Mouse (Mus musculus) retina, postnatal 1 day (tissue): Measurements from ENCODE around the gene Ltbp3.

ENCODE experiments used
- DNase-seq: peaks from one replicate; pipeline ENCODE4 v3.0.0-alpha.2; 2012

Ltbp3 gene

DNA sequence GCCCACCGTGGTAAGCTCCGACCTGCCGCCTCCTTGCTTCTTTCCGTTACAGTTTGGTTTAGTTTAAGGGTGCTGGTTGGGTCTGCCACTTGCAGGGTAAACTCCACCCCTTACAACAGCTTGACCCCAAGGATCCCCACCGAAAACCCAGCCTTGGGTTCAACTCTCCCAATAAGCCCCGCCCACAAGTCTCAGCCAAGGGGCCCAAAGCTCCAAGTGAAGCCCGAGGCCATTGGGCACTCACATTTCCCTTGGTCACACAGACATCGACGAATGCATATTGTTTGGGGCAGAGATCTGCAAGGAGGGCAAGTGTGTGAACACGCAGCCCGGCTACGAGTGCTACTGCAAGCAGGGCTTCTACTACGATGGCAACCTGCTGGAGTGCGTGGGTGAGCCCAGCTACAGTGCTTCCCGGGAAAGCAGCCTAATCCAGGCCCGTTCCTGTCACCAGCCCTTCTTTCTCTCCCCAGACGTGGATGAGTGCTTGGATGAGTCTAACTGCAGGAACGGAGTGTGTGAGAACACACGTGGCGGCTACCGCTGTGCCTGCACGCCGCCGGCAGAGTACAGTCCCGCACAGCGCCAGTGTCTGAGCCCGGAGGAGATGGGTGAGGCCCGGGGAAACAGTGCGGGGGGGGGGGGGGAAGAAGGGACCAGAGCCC, 15.7 kb downstream of the Ltbp3 start:
- peak; percentile 48 for DNase-seq

DNA sequence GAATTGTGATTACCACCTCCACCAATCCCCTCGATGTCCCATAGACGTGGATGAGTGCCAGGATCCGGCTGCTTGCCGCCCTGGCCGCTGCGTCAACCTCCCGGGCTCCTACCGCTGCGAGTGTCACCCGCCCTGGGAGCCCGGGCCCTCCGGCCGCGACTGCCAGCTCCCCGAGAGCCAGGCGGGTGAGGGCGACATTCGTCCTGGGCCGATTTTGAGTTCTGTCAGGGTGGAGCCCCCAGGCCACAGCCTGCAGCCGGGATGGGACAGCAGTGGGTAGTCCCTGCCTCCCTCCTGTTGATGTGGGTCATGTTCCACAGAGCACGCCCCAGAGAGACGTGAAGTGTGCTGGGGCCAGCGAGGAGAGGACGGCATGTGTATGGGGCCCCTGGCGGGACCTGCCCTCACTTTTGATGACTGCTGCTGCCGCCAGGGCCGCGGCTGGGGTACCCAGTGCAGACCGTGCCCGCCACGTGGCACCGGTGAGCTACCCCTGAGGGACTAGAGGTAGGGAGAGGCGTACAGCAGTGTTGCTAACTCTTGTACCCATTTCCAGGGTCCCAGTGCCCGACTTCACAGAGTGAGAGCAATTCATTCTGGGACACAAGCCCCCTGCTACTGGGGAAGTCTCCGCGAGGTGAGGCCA, 16.4 kb downstream of the Ltbp3 start:
- peak; percentile 44 for DNase-seq

- no peak for DNase-seq
Measured at GRCm38 (mm10) chr19:5758878-5759403, 18.2 kb downstream of the Ltbp3 start.

DNA sequence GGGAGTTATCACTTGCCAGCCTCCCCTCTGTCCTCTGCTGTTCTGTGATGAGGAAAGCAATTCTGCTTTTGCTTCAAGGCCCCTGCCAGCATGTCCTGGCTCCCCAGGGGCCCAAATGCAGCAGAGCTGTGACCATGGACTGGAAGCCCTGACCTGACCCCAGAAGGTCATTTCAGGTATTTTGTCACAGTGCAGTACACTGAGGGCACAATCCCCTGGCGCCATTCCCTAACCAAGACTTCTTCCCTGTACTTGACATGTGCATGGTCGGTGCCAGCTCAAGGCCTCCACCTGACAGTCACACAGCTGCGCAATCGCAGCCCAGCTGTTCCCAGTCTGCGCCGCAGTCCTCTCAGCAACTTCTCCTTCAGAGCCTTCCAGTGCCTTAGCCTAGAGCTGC, 22.5 kb downstream of the Ltbp3 start:
- no peak for DNase-seq

- no peak for DNase-seq
Measured at GRCm38 (mm10) chr19:5767271-5767670, 26.6 kb downstream of the Ltbp3 start.

DNA sequence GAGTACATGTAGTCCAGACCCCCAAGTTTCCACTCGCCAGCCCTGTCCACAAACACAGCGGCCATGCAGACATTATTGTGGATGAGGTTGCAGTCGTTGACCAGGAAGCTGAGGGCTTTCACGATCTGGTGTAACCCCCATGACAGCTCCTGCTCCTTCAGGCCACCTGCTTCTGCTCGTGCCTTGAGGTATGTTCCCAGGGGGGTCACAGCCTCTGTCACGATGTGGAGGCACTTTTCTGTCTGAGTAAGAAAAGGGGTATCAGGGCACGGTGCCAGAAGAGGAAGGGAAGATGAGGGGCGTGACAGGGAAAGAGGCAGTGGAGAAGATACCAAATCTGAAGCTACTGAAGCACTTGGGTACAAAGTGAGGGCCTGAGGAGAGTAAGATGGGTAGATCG, 29.6 kb downstream of the Ltbp3 start:
- no peak for DNase-seq

GRCm38 (mm10) chr19:5770925-5771860, 30.5 kb downstream of the Ltbp3 start, which contains the start of gene Scyl1:
TSS of gene Scyl1 (minus strand) at chr19:5771419.
- DNase-seq, result peak; percentile 94

DNA sequence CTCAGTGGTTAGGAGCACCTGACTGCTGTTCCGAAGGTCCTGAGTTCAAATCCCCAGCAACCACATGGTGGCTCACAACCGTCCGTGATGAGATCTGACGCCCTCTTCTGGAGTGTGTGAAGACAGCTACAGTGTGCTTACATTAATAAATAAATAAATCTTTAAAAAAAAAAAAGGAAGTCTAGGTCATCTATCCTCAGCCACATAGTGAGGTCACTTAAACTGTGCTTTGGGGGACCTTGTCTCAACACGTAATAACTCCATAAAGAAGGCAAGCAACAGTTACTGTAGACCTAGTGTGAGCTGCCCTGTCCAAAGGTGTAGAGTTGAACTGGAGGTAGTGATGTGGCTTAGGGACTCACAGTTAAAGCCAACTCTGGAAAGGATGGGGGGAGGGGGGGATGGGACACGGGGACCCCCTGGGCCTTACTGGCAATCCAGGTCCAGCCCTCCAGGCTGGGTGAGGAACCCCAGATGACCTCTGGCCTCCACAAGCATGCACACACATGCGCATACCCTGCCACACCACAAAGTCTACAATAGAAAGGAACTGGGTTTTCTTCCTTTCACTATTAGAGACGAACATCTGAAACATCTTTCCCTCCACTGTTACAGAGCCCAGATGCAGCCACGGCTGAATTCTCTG, 36.8 kb downstream of the Ltbp3 start:
- DNase-seq, result no peak

GRCm38 (mm10) chr19:5778312-5778711, 37.6 kb downstream of the Ltbp3 start:
- DNase-seq, result no peak

DNA sequence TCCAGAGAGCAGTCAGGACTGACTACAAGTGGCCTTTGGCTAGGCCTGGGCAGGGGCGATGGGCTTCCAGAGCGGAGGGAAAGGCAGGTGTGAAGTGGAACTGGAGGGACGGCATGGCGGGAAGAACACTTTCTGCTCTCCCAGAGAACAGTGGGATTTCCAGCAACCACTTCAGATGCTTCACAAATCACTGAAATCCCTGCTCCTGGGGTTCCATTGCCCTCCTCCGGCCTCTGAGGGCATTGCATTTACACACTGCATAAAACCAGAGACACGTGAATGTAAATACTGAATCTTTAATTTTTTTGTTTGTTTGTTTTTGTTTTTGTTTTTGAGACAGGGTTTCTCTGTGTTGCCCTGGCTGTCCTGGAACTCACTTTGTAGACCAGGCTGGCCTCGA, 39.5 kb downstream of the Ltbp3 start:
- peak; percentile 62 for DNase-seq

DNA sequence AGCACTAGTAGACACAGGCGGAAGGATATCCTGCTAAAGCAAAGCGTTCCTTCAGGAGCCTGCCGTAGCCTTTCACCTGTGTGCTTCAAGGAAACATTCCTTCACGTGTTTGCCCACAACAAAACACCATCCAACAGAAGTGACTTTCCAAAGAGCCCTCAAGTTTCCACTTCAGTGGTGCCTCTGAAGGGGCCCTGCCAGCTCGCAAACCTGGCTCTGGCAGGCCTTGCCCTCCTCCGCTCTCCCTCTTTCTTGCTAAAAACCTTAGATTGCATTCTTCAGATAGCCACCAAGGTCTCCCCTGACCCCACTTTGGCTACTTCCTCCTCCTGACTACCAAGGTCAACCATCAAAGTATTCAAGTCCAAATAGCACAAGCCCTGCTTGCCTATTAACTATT, 40.8 kb downstream of the Ltbp3 start:
- no peak for DNase-seq

GRCm38 (mm10) chr19:5782121-5782520, 41.4 kb downstream of the Ltbp3 start:
- no peak for DNase-seq

DNA sequence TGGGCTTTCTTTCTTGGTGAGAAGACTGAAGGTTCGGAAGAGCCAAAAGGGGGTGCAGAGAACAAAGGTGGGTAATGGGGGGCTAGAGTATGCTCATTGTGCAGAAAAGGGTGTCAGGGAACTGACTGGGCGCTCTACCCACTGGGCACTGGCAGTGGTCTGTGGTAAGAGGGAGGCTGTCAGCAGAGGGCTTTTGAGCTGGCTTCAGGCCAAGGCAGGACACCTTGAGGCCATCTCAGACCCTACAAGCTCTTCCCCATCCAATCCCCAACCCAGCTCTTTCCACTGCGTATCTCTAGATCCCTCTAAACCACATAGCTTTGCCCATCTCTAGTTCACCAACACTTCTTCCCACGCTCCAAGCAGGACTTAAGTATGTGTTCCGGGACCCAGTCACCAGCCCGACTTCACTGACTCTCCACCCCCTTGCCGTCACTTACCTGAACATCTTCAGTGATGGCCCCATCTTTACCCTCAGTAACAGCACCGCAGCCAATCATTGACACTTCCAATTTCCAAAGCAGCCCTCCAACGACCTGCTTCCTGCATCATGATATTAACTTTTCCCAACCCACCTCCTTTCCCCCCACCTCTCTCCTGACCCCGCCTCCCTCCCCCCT, 44.4 kb downstream of the Ltbp3 start:
- DNase-seq, result peak; percentile 37

GRCm38 (mm10) chr19:5786441-5787114, 45.9 kb downstream of the Ltbp3 start:
- peak; percentile 87 for DNase-seq

DNA sequence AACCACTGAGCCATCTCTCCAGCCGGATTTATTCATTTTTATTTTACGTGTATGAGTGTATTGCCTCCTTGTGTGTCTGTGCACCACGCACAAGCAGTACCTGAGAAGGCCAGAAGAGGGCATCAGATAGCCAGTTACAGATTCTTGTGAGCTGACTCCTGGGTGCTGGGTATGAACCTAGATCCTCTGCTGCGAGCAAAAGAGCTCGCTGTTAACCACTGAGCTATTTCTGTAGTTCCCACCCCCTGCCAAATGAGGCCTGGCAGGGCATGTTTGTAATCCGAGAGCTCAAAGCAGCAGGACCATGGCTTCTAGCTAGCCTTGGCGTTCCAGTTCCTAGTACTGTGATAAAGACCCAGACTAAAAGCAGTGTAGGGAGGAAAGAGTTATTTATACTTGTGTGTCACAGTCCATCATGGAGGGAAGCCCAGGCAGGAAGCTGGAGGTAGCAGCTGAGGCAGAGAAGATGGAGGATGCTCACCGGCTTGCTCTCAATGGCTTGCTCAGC, 46.5 kb downstream of the Ltbp3 start:
- DNase-seq, result peak; percentile 90

GRCm38 (mm10) chr19:5787920-5788319, 47.2 kb downstream of the Ltbp3 start:
- DNase-seq, result peak; percentile 28

DNA sequence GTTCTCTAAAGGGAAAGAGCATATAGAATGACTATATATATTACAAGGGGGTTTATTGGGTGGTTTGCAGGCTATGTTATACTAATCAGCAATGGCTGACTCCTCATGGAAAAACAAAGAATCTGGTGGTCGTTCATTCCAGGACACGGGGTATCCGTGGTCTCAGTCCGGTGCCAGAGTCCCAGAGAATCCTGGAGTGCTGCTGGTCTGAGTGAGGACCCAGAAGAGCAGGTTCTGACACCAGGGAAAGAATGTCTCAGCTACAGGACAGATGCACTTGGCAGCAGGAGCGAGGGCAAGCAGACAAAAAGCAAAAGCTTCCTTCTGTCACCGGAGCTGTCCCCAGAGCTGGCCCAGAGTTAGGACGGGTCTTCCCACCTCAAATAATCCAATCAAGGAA, 47.9 kb downstream of the Ltbp3 start:
- no peak for DNase-seq

GRCm38 (mm10) chr19:5789066-5789465, 48.4 kb downstream of the Ltbp3 start:
- no peak for DNase-seq

- DNase-seq, result no peak
Measured at GRCm38 (mm10) chr19:5791329-5791728, 50.6 kb downstream of the Ltbp3 start.

DNA sequence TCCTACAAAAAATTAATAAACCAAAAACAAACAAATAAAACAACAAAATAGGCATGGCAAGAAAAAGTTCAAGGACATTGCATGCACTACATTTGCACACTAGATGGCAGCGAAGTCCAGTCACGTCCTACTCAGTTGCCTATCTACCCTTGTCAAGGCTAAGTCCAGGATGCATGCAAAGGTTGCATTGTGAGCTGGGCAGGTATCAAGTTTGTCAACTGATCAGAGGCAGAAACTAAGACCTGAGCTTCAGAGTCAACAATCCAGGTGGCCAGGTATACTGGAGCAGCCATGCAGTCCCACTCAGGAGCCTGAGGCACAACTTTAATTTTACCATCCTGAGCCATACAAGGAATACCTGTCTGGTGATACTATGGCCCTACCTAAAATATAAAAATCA, 52.4 kb downstream of the Ltbp3 start:
- peak; percentile 81 for DNase-seq
